Mouse (Mus musculus) heart, postnatal 0 days (tissue): ENCODE data around the gene Pcx.

Experiments used
- CTCF ChIP-seq: IDR thresholded peaks from 2 replicates; pipeline ENCODE4 v1.5.1; 2016; ENCODE audit warnings: antibody characterized with exemption, control low read depth, low read depth
- EP300 ChIP-seq: IDR thresholded peaks from 2 replicates; pipeline ENCODE4 v1.6.1; 2016; ENCODE audit warnings: antibody characterized with exemption, low read depth

DNA sequence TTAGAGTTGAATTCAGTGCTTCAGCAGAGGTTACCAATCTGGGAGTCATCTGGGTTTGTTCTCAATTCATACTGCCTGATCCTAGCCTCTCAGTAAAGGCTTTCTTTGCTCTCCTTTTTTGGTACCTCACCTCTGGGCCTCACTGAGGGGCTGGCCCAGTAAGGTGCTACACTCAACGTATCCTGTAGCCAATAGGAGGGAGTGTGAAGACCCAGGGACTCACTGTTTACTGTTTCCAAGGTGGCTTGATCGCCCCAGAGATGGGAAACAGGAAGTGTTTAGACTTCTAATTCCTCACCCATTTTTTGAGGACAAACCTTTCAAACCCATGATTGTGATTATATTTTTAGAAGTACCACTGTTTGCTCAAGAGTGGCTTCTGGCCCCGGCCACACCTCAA lies 48.7 kb downstream of the Pcx start:
- TF ChIP-seq CTCF: no peak
- no peak for TF ChIP-seq EP300
